Mouse (Mus musculus) forebrain, embryonic 12.5 days (tissue): Measurements from ENCODE around the gene Prph. TPM values are rescaled to one million over a fixed set of nuclear protein-coding genes. Genes with fewer than 3 reads are reported as not detected.

ENCODE experiments used
- ATAC-seq: fragments of 200-750 bp; cut with Nextera tagmentation; 2 replicates; pipeline ENCODE4 v1.8.0; 2017; ENCODE audit warnings: moderate TSS enrichment; ENCODE audit not compliant: low FRiP score
- H3K27ac ChIP-seq: fragments of 300-500 bp; sonication (generic); 2 replicates; pipeline ENCODE4 v1.5.1; 2016; ENCODE audit warnings: mild to moderate bottlenecking
- H3K27me3 ChIP-seq: fragments of 300-500 bp; sonication (generic); 2 replicates; pipeline ENCODE4 v1.6.1; 2016; ENCODE audit warnings: mild to moderate bottlenecking
- H3K36me3 ChIP-seq: fragments of 300-500 bp; sonication (generic); replicated peaks from 2 replicates; pipeline ENCODE4 v1.6.1; 2016; ENCODE audit warnings: mild to moderate bottlenecking
- H3K4me1 ChIP-seq: fragments of 300-500 bp; sonication (generic); 2 replicates; pipeline ENCODE4 v1.6.1; 2016
- H3K4me2 ChIP-seq: fragments of 300-500 bp; sonication (generic); 2 replicates; pipeline ENCODE4 v1.6.1; 2016; ENCODE audit warnings: mild to moderate bottlenecking, moderate library complexity
- H3K4me3 ChIP-seq: fragments of 300-500 bp; sonication (generic); replicated peaks from 2 replicates; pipeline ENCODE4 v1.5.1; 2016; ENCODE audit warnings: mild to moderate bottlenecking
- H3K9ac ChIP-seq: fragments of 300-500 bp; sonication (generic); 2 replicates; pipeline ENCODE4 v1.6.1; 2016; ENCODE audit warnings: mild to moderate bottlenecking
- H3K9me3 ChIP-seq: fragments of 300-500 bp; sonication (generic); 2 replicates; pipeline ENCODE4 v1.6.1; 2016
- WGBS: fragments of 180-500 bp; shearing (Covaris S2); methylation state at CpG from one replicate; pipeline ENCODE4 v1.1.7; 2016; 5-methylcytosine and 5-hydroxymethylcytosine counted together
- polyA plus RNA-seq: library from polyadenylated mRNA; unstranded; fragments of >200 nt; fragmentation: Nextera tagmentation; extraction: Ambion mirVana; gene quantifications from 2 replicates; pipeline ENCODE4 v1.2.1, GENCODE M21; 2016

Prph gene
- polyA plus RNA-seq, 1 experiment from 2014 or later, result 0.73 TPM

- H3K9me3 ChIP-seq, result no peaks in the 10 kb centered on the region
- WGBS, result 81% methylated on average over 13 of the region's 13 CpGs
These were observed 29.6 kb upstream of the Prph start for GRCm38 (mm10) chr15:99025414-99025813.

GRCm38 (mm10) chr15:99026259-99026658 lies 28.7 kb upstream of the Prph start:
- H3K4me2 ChIP-seq, result no peak overlapping the region
- H3K4me1 ChIP-seq, result peaks cover 21% of the 10 kb centered on the region
- no peak for ATAC-seq
- H3K36me3 ChIP-seq, result no peaks in the 10 kb centered on the region
- no peak overlapping the region for H3K4me3 ChIP-seq
- H3K27me3 ChIP-seq, result peaks cover 7% of the 10 kb centered on the region; the same call in 1 of the 2 replicates
- H3K9ac ChIP-seq, result no peak overlapping the region
- H3K9me3 ChIP-seq, result no peaks in the 10 kb centered on the region
- 59% methylated on average over 4 of the region's 4 CpGs for WGBS
- no peak overlapping the region for H3K27ac ChIP-seq

More at GRCm38 (mm10) chr15:99025414-99025813, 29.6 kb upstream of the Prph start:
- Histone ChIP-seq H3K36me3 (no peaks in the 10 kb centered on the region), H3K4me3 (no peak overlapping the region), H3K4me1 (peaks cover 15% of the 10 kb centered on the region), H3K4me2 (no peak overlapping the region), H3K9ac (no peak overlapping the region), H3K27ac (no peak overlapping the region), H3K27me3 (peaks cover 7% of the 10 kb centered on the region; the same call in 1 of the 2 replicates)
- no peak for ATAC-seq

- peaks cover 30% of the 10 kb centered on the region for H3K4me1 ChIP-seq
- ATAC-seq, result no peak
- H3K27ac ChIP-seq, result no peak overlapping the region
- H3K36me3 ChIP-seq, result no peaks in the 10 kb centered on the region
- H3K27me3 ChIP-seq, result peaks cover 7% of the 10 kb centered on the region; the same call in 1 of the 2 replicates
- H3K4me2 ChIP-seq, result no peak overlapping the region
- no peak overlapping the region for H3K9ac ChIP-seq
- 79% methylated on average over 5 of the region's 5 CpGs for WGBS
- no peak overlapping the region for H3K4me3 ChIP-seq
- no peaks in the 10 kb centered on the region for H3K9me3 ChIP-seq
These were observed 27.9 kb upstream of the Prph start for GRCm38 (mm10) chr15:99027116-99027515.

GRCm38 (mm10) chr15:99028874-99029458 lies 26.0 kb upstream of the Prph start:
- peaks cover 43% of the 10 kb centered on the region for H3K4me1 ChIP-seq
- WGBS, result 8% methylated on average over 10 of the region's 10 CpGs
- peak overlapping the region; percentile 61; the same call in 1 of the 2 replicates for H3K27ac ChIP-seq
- peak overlapping the region; percentile 83 for H3K4me2 ChIP-seq
- H3K36me3 ChIP-seq, result no peaks in the 10 kb centered on the region
- H3K27me3 ChIP-seq, result peaks cover 7% of the 10 kb centered on the region; the same call in 1 of the 2 replicates
- H3K9ac ChIP-seq, result peak overlapping the region; percentile 61; the same call in 1 of the 2 replicates
- ATAC-seq, result peak; percentile 24; the same call in 1 of the 2 replicates
- peak overlapping the region; percentile 52 for H3K4me3 ChIP-seq
- H3K9me3 ChIP-seq, result no peaks in the 10 kb centered on the region

GRCm38 (mm10) chr15:99029619-99030584 lies 25.1 kb upstream of the Prph start, which contains the start of gene Tuba1c:
TSS of gene Tuba1c (plus strand) at chr15:99029891.
- Histone ChIP-seq H3K27me3 (peaks cover 7% of the 10 kb centered on the region; the same call in 1 of the 2 replicates), H3K4me1 (peaks cover 43% of the 10 kb centered on the region), H3K4me3 (peak within 1 kb of the TSS; percentile 52), H3K36me3 (peaks cover 5% of the 10 kb centered on the region), H3K27ac (peak within 1 kb of the TSS; percentile 61), H3K9me3 (no peaks in the 10 kb centered on the region), H3K9ac (peak within 1 kb of the TSS; percentile 61), H3K4me2 (peak within 1 kb of the TSS; percentile 83)
- ATAC-seq, result peak; percentile 85
- under 1% methylated on average over 51 of the region's 52 CpGs for WGBS

GRCm38 (mm10) chr15:99030585-99031387 lies 24.2 kb upstream of the Prph start:
- H3K27ac ChIP-seq, result no peak overlapping the region
- peaks cover 13% of the 10 kb centered on the region for H3K36me3 ChIP-seq
- H3K4me2 ChIP-seq, result peak overlapping the region; percentile 83
- peak overlapping the region; percentile 52 for H3K4me3 ChIP-seq
- H3K4me1 ChIP-seq, result peaks cover 43% of the 10 kb centered on the region
- peak; percentile 21; the same call in 1 of the 2 replicates for ATAC-seq
- H3K9ac ChIP-seq, result peak overlapping the region; percentile 61
- WGBS, result 20% methylated on average over 26 of the region's 26 CpGs
- peaks cover 7% of the 10 kb centered on the region; the same call in 1 of the 2 replicates for H3K27me3 ChIP-seq
- no peaks in the 10 kb centered on the region for H3K9me3 ChIP-seq

- Histone ChIP-seq H3K9ac (0 out of 2 replicates have a peak overlapping the region, but pooled peaks have one; percentile 61), H3K27ac (no peak overlapping the region), H3K4me2 (peak overlapping the region; percentile 83), H3K4me3 (peak overlapping the region; percentile 52), H3K4me1 (peaks cover 43% of the 10 kb centered on the region), H3K27me3 (peaks cover 7% of the 10 kb centered on the region; the same call in 1 of the 2 replicates), H3K9me3 (no peaks in the 10 kb centered on the region), H3K36me3 (peaks cover 19% of the 10 kb centered on the region)
- ATAC-seq, result no peak
- 90% methylated on average over 4 of the region's 4 CpGs for WGBS
These were observed 23.6 kb upstream of the Prph start for GRCm38 (mm10) chr15:99031388-99031675.

GRCm38 (mm10) chr15:99032041-99032725 lies 22.8 kb upstream of the Prph start:
- H3K4me3 ChIP-seq, result peak overlapping the region; percentile 23
- no peak overlapping the region for H3K27ac ChIP-seq

GRCm38 (mm10) chr15:99032726-99033250 lies 22.2 kb upstream of the Prph start:
- peaks cover 43% of the 10 kb centered on the region for H3K4me1 ChIP-seq
- H3K27me3 ChIP-seq, result peaks cover 7% of the 10 kb centered on the region; the same call in 1 of the 2 replicates
- H3K4me3 ChIP-seq, result peak overlapping the region; percentile 23
- WGBS, result 72% methylated on average over 7 of the region's 7 CpGs
- peaks cover 24% of the 10 kb centered on the region for H3K36me3 ChIP-seq
- H3K9ac ChIP-seq, result no peak overlapping the region
- ATAC-seq, result no peak
- H3K4me2 ChIP-seq, result peak overlapping the region; percentile 83
- H3K27ac ChIP-seq, result no peak overlapping the region
- H3K9me3 ChIP-seq, result no peaks in the 10 kb centered on the region

More at GRCm38 (mm10) chr15:99032041-99032725, 22.8 kb upstream of the Prph start:
- no peak for ATAC-seq
- peaks cover 7% of the 10 kb centered on the region; the same call in 1 of the 2 replicates for H3K27me3 ChIP-seq
- peaks cover 43% of the 10 kb centered on the region for H3K4me1 ChIP-seq
- WGBS, result 69% methylated on average over 9 of the region's 9 CpGs
- H3K9me3 ChIP-seq, result no peaks in the 10 kb centered on the region
- H3K36me3 ChIP-seq, result peaks cover 24% of the 10 kb centered on the region
- H3K9ac ChIP-seq, result no peak overlapping the region
- H3K4me2 ChIP-seq, result peak overlapping the region; percentile 83

- Histone ChIP-seq H3K36me3 (peaks cover 32% of the 10 kb centered on the region), H3K27ac (no peak overlapping the region), H3K27me3 (peaks cover 7% of the 10 kb centered on the region; the same call in 1 of the 2 replicates), H3K4me3 (no peak overlapping the region), H3K4me1 (peaks cover 43% of the 10 kb centered on the region), H3K9ac (no peak overlapping the region), H3K9me3 (no peaks in the 10 kb centered on the region), H3K4me2 (no peak overlapping the region)
- WGBS, result 95% methylated on average over 7 of the region's 7 CpGs
- ATAC-seq, result no peak
These were observed 21.3 kb upstream of the Prph start for GRCm38 (mm10) chr15:99033498-99034270.
